Mouse (Mus musculus): ENCODE data around the gene Omt2b. TPM values are rescaled to one million over a fixed set of nuclear protein-coding genes. Genes with fewer than 3 reads are reported as not detected.
"Not testable (repeated sequence)": the region's sequence is repeated elsewhere in the genome, so short reads cannot be mapped to it uniquely, and the experiment has no call there.

Omt2b gene
- not detected in 2 replicates for polyA plus RNA-seq (2014; fragmentation: Nextera tagmentation; extraction: Ambion mirVana)

DNA sequence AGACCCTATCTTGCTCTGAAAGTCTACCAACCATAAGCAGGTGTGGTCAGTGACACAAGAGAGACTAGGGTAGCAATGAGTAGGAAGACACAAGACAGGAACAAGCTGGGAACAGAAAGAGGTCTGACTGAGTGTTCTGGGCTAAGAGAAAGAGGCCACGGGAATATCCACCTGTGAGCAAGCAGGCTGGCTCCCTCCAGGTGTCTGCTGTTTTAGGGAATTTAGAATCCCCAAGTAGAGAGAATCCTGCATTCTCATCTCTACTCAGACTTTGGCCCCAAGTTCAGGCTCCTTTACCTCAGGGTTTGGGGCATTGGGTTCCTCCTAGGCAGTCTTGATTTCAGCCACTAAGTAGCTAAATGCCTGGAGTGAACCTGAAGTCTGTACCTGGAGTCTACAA lies at the start of gene Omt2b:
Gene Omt2b (plus strand): TSS at position 301 of the 400 bp plus-strand sequence.
- H3K36me3 ChIP-seq (ENCODE audit: control insufficient read depth, insufficient read depth, low read length); H3K27ac ChIP-seq (replicated peaks; ENCODE audit: low read depth, low read length); H3K9me3 ChIP-seq (ENCODE audit: control insufficient read depth, low read length); H3K4me3 ChIP-seq (replicated peaks; ENCODE audit: low read depth, low read length); DNase-seq; H3K9ac ChIP-seq (replicated peaks; ENCODE audit: low read length); ATAC-seq (ENCODE audit: low FRiP score, low TSS enrichment); H3K27me3 ChIP-seq (ENCODE audit: control insufficient read depth, insufficient read depth, low read length); H3K4me2 ChIP-seq (ENCODE audit: low read length); H3K4me1 ChIP-seq (ENCODE audit: control insufficient read depth, insufficient read depth, low read length): not testable (repeated sequence)
- WGBS = 91% methylated on average over 1 of the region's 1 CpGs

GRCm38 (mm10) chr9:78282002-78282711 lies 45.2 kb upstream of the Omt2b start:
- H3K4me3 ChIP-seq (replicated peaks; ENCODE audit: low read depth, low read length); DNase-seq; H3K36me3 ChIP-seq (ENCODE audit: control insufficient read depth, insufficient read depth, low read length); H3K27ac ChIP-seq (replicated peaks; ENCODE audit: low read depth, low read length); H3K27me3 ChIP-seq (ENCODE audit: control insufficient read depth, insufficient read depth, low read length); ATAC-seq (ENCODE audit: low FRiP score, low TSS enrichment); H3K4me1 ChIP-seq (ENCODE audit: control insufficient read depth, insufficient read depth, low read length); H3K4me2 ChIP-seq (ENCODE audit: low read length); H3K9me3 ChIP-seq (ENCODE audit: control insufficient read depth, low read length); H3K9ac ChIP-seq (replicated peaks; ENCODE audit: low read length): not testable (repeated sequence)
- WGBS = 90% methylated on average over 4 of the region's 4 CpGs

DNA sequence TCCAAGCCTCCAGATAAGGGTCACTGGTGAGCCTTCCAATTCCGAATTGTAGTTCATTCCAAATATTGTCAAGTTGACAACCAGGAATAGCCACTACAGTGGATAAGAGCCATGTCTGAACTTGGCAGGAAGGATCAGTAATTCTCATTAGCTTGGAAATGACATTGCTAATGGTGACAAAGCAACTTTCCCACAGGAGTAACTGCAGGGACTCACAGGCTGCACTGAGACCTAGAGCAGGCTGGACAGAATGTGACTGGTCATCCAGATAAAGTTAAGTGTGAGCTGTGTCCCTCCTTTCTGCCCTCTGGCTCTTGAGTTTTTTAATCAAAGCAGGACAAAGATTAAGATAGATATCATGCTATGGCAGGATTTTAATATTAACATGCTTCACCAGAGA lies 38.3 kb upstream of the Omt2b start:
- not testable (repeated sequence) for ATAC-seq (ENCODE audit: low FRiP score, low TSS enrichment); DNase-seq; H3K9ac ChIP-seq (replicated peaks; ENCODE audit: low read length); H3K27ac ChIP-seq (replicated peaks; ENCODE audit: low read depth, low read length); H3K4me2 ChIP-seq (ENCODE audit: low read length); H3K36me3 ChIP-seq (ENCODE audit: control insufficient read depth, insufficient read depth, low read length); H3K4me3 ChIP-seq (replicated peaks; ENCODE audit: low read depth, low read length); H3K27me3 ChIP-seq (ENCODE audit: control insufficient read depth, insufficient read depth, low read length); H3K9me3 ChIP-seq (ENCODE audit: control insufficient read depth, low read length); H3K4me1 ChIP-seq (ENCODE audit: control insufficient read depth, insufficient read depth, low read length)
- 94% methylated on average over 1 of the region's 1 CpGs for WGBS

DNA sequence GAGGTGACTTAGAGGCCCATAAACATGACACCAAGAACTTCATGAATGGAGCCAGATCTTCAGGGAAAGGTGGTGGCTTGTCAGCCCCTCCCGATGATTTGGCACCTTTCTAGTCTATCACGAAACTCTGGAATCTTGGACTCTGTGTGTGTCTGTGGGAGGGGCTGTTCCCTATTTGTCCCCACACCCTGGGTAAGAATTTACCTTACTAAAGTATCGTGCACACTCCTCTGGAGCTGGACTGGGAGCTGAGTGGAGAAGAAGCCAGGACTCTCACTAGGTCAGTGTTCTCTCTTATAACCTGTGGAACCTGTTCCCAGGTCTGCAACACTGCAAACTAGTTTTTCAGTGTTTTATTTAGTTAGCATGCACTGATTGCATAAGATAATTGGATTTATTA lies 37.7 kb upstream of the Omt2b start, which contains the start of gene Gm10639:
Gene Gm10639 (plus strand): TSS at position 201 of the 400 bp plus-strand sequence.
- not testable (repeated sequence) for H3K4me2 ChIP-seq (ENCODE audit: low read length); H3K36me3 ChIP-seq (ENCODE audit: control insufficient read depth, insufficient read depth, low read length); H3K27ac ChIP-seq (replicated peaks; ENCODE audit: low read depth, low read length); H3K4me1 ChIP-seq (ENCODE audit: control insufficient read depth, insufficient read depth, low read length); DNase-seq; ATAC-seq (ENCODE audit: low FRiP score, low TSS enrichment); H3K9ac ChIP-seq (replicated peaks; ENCODE audit: low read length); H3K27me3 ChIP-seq (ENCODE audit: control insufficient read depth, insufficient read depth, low read length); H3K4me3 ChIP-seq (replicated peaks; ENCODE audit: low read depth, low read length); H3K9me3 ChIP-seq (ENCODE audit: control insufficient read depth, low read length)
- WGBS = 84% methylated on average over 3 of the region's 3 CpGs

- not testable (repeated sequence) for H3K36me3 ChIP-seq (ENCODE audit: control insufficient read depth, insufficient read depth, low read length); H3K4me2 ChIP-seq (ENCODE audit: low read length); H3K9me3 ChIP-seq (ENCODE audit: control insufficient read depth, low read length); DNase-seq; H3K27me3 ChIP-seq (ENCODE audit: control insufficient read depth, insufficient read depth, low read length); H3K27ac ChIP-seq (replicated peaks; ENCODE audit: low read depth, low read length); H3K4me1 ChIP-seq (ENCODE audit: control insufficient read depth, insufficient read depth, low read length); H3K9ac ChIP-seq (replicated peaks; ENCODE audit: low read length); ATAC-seq (ENCODE audit: low FRiP score, low TSS enrichment); H3K4me3 ChIP-seq (replicated peaks; ENCODE audit: low read depth, low read length)
- 89% methylated on average over 8 of the region's 8 CpGs for whole genome bisulfite sequencing
Observed at GRCm38 (mm10) chr9:78292462-78292861, 34.9 kb upstream of the Omt2b start.

GRCm38 (mm10) chr9:78293683-78294082 lies 33.7 kb upstream of the Omt2b start:
- not testable (repeated sequence) for H3K27ac ChIP-seq (replicated peaks; ENCODE audit: low read depth, low read length); H3K4me2 ChIP-seq (ENCODE audit: low read length); H3K9me3 ChIP-seq (ENCODE audit: control insufficient read depth, low read length); H3K4me1 ChIP-seq (ENCODE audit: control insufficient read depth, insufficient read depth, low read length); H3K4me3 ChIP-seq (replicated peaks; ENCODE audit: low read depth, low read length); H3K9ac ChIP-seq (replicated peaks; ENCODE audit: low read length); DNase-seq; ATAC-seq (ENCODE audit: low FRiP score, low TSS enrichment); H3K36me3 ChIP-seq (ENCODE audit: control insufficient read depth, insufficient read depth, low read length); H3K27me3 ChIP-seq (ENCODE audit: control insufficient read depth, insufficient read depth, low read length)
- WGBS = 65% methylated on average over 1 of the region's 1 CpGs

DNA sequence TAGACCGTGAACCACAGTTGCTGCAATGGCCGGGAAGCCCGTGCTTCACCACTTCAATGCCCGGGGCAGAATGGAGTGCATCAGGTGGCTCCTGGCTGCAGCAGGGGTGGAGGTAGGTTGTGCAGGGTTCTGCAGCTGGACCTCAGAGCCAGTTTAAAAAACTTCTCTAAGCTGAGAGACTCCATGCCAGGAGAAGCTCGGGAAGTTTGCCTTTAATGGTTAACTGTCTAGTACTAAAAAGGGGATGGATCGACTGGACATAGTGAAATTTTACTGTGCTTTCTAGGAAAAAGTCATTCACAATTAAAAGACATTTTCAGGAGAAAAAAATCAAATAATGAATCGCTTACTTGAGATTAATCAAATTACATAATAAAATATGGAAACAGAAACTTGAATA lies 32.6 kb upstream of the Omt2b start:
- 82% methylated on average over 4 of the region's 7 CpGs for WGBS
- H3K4me1 ChIP-seq (ENCODE audit: control insufficient read depth, insufficient read depth, low read length); DNase-seq; H3K9ac ChIP-seq (replicated peaks; ENCODE audit: low read length); H3K36me3 ChIP-seq (ENCODE audit: control insufficient read depth, insufficient read depth, low read length); ATAC-seq (ENCODE audit: low FRiP score, low TSS enrichment); H3K4me3 ChIP-seq (replicated peaks; ENCODE audit: low read depth, low read length); H3K4me2 ChIP-seq (ENCODE audit: low read length); H3K9me3 ChIP-seq (ENCODE audit: control insufficient read depth, low read length); H3K27me3 ChIP-seq (ENCODE audit: control insufficient read depth, insufficient read depth, low read length); H3K27ac ChIP-seq (replicated peaks; ENCODE audit: low read depth, low read length): not testable (repeated sequence)

- not testable (repeated sequence) for H3K4me3 ChIP-seq (replicated peaks; ENCODE audit: low read depth, low read length); H3K27ac ChIP-seq (replicated peaks; ENCODE audit: low read depth, low read length); H3K36me3 ChIP-seq (ENCODE audit: control insufficient read depth, insufficient read depth, low read length); H3K4me1 ChIP-seq (ENCODE audit: control insufficient read depth, insufficient read depth, low read length); H3K27me3 ChIP-seq (ENCODE audit: control insufficient read depth, insufficient read depth, low read length); H3K4me2 ChIP-seq (ENCODE audit: low read length); ATAC-seq (ENCODE audit: low FRiP score, low TSS enrichment); H3K9me3 ChIP-seq (ENCODE audit: control insufficient read depth, low read length); H3K9ac ChIP-seq (replicated peaks; ENCODE audit: low read length)
- peak; percentile 81 for DNase-seq
- 15% methylated on average over 6 of the region's 6 CpGs for WGBS
Observed at GRCm38 (mm10) chr9:78296089-78296488, 31.3 kb upstream of the Omt2b start.

DNA sequence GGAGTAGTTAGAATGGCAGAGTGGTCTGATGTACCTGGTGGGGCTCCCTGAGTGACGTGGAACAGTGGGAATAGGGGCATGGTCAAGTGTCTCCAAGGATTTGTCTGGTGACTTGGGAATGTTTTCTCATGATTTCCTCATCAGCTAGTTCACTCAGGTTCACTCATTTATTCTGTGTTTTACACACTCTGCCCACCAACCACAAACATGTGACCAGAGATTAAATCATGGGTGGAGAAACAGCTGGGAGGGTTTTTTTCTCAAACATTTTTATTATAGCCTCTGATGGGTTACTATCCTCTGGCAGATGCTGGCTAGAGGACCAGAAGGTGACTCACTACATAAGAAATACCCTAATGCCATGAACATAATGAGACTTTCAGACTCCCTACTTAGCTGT lies 29.2 kb upstream of the Omt2b start:
- H3K27ac ChIP-seq (replicated peaks; ENCODE audit: low read depth, low read length) = no peak overlapping the region
- no peak overlapping the region for H3K9ac ChIP-seq (replicated peaks; ENCODE audit: low read length)
- no peaks in the 10 kb centered on the region for H3K9me3 ChIP-seq (ENCODE audit: control insufficient read depth, low read length)
- 70% methylated on average over 1 of the region's 1 CpGs for WGBS
- H3K36me3 ChIP-seq (ENCODE audit: control insufficient read depth, insufficient read depth, low read length) = no peaks in the 10 kb centered on the region
- no peak overlapping the region for H3K4me3 ChIP-seq (replicated peaks; ENCODE audit: low read depth, low read length)
- no peak overlapping the region for H3K4me2 ChIP-seq (ENCODE audit: low read length)
- no peaks in the 10 kb centered on the region for H3K4me1 ChIP-seq (ENCODE audit: control insufficient read depth, insufficient read depth, low read length)
- ATAC-seq (ENCODE audit: low FRiP score, low TSS enrichment) (no peak), DNase-seq (no peak)
- no peaks in the 10 kb centered on the region for H3K27me3 ChIP-seq (ENCODE audit: control insufficient read depth, insufficient read depth, low read length)
